Mouse (Mus musculus) C2C12 (cell line): ENCODE data around the gene Olfr169. TPM values are rescaled to one million over a fixed set of nuclear protein-coding genes. Genes with fewer than 3 reads are reported as not detected.
"Not testable (repeated sequence)": the region's sequence is repeated elsewhere in the genome, so short reads cannot be mapped to it uniquely, and the experiment has no call there.

Source experiments
- H3K27me3 ChIP-seq: one replicate; pipeline ENCODE4 v1.6.1; 2011; ENCODE audit not compliant: control insufficient read depth, insufficient read depth, insufficient read length
- H3K36me3 ChIP-seq: one replicate; pipeline ENCODE4 v1.6.1; 2011; ENCODE audit not compliant: control insufficient read depth, insufficient read depth
- H3K4me3 ChIP-seq: one replicate; pipeline ENCODE4 v1.5.1; 2011; ENCODE audit warnings: mild to moderate bottlenecking, control low read depth; ENCODE audit not compliant: poor library complexity, insufficient read depth, severe bottlenecking
- H3K79me2 ChIP-seq: one replicate; pipeline ENCODE4 v1.6.1; 2011; ENCODE audit not compliant: control insufficient read depth, insufficient read depth
- H3K79me3 ChIP-seq: one replicate; pipeline ENCODE4 v1.6.1; 2011; ENCODE audit warnings: low read depth, control low read depth
- H3ac ChIP-seq: one replicate; pipeline ENCODE3; 2011; ENCODE audit warnings: low read depth; ENCODE audit not compliant: control insufficient read depth, insufficient read length
- CEBPB ChIP-seq: IDR thresholded peaks from one replicate; pipeline ENCODE4 v1.6.1; 2011; ENCODE audit warnings: low read depth, mild to moderate bottlenecking, control low read depth, moderate library complexity
- CTCF ChIP-seq: IDR thresholded peaks from one replicate; pipeline ENCODE4 v1.5.1; 2011; ENCODE audit not compliant: control insufficient read depth, insufficient read depth, insufficient read length
- FOSL1 ChIP-seq: IDR thresholded peaks from one replicate; pipeline ENCODE4 v1.8.0; 2011; ENCODE audit warnings: mild to moderate bottlenecking, low read length; ENCODE audit not compliant: poor library complexity, insufficient read depth, severe bottlenecking
- MAX ChIP-seq: IDR thresholded peaks from one replicate; pipeline ENCODE4 v1.6.1; 2011; ENCODE audit warnings: mild to moderate bottlenecking, control low read depth
- MYOD1 ChIP-seq: IDR thresholded peaks from one replicate; pipeline ENCODE4 v1.6.1; 2011; ENCODE audit warnings: low read depth; ENCODE audit not compliant: control insufficient read depth, insufficient read length
- MYOG ChIP-seq: IDR thresholded peaks from one replicate; pipeline ENCODE4 v1.6.1; 2011; ENCODE audit not compliant: control insufficient read depth, insufficient read length; ENCODE audit errors: extremely low read depth
- USF1 ChIP-seq: IDR thresholded peaks from one replicate; pipeline ENCODE4 v1.6.1; 2011; ENCODE audit warnings: low read depth, mild to moderate bottlenecking, control low read depth, moderate library complexity
- long read RNA-seq, 2 experiments: library from polyadenylated mRNA; unstranded; transcript quantifications; one replicate each; pipeline ENCODE4 v2.0.0; 2019 to 2020
- polyA plus RNA-seq: library from polyadenylated mRNA; unstranded; fragments of >200 nt; fragmentation: generic; extraction: Trizol; gene quantifications from one replicate; pipeline ENCODE4 v1.2.1, GENCODE M21; 2012; ENCODE audit warnings: missing spikeins

Olfr169 gene
- not detected for polyA plus RNA-seq
- long read RNA-seq, experiment 1: 0 reads
- long read RNA-seq, experiment 2: 0 reads

- not testable (repeated sequence) for H3K36me3 ChIP-seq, H3K79me2 ChIP-seq, H3ac ChIP-seq, H3K27me3 ChIP-seq, H3K79me3 ChIP-seq, H3K4me3 ChIP-seq
Observed at GRCm38 (mm10) chr16:19571709-19572108, at the start of gene Olfr169. Olfr169 (minus strand) TSS chr16:19571809.

- not testable (repeated sequence) for H3ac ChIP-seq, H3K4me3 ChIP-seq, H3K36me3 ChIP-seq, H3K79me2 ChIP-seq, H3K27me3 ChIP-seq, H3K79me3 ChIP-seq
Observed at GRCm38 (mm10) chr16:19611782-19612181, 40.2 kb upstream of the Olfr169 start, which contains the start of gene Olfr170. Olfr170 (minus strand) TSS chr16:19611882.

- no peaks in the 10 kb centered on the region for H3K36me3 ChIP-seq
- no peaks in the 10 kb centered on the region for H3K79me2 ChIP-seq
- no peak overlapping the region for H3ac ChIP-seq
- H3K4me3 ChIP-seq: no peak overlapping the region
- H3K79me3 ChIP-seq: no peaks in the 10 kb centered on the region
- no peak for TF ChIP-seq MYOD1
- no peak for TF ChIP-seq USF1
- TF ChIP-seq CEBPB: no peak
- no peak for TF ChIP-seq MYOG
- TF ChIP-seq MAX: no peak
- no peak for TF ChIP-seq FOSL1
- H3K27me3 ChIP-seq: no peaks in the 10 kb centered on the region
Observed at GRCm38 (mm10) chr16:19603166-19603565, 31.6 kb upstream of the Olfr169 start.

DNA sequence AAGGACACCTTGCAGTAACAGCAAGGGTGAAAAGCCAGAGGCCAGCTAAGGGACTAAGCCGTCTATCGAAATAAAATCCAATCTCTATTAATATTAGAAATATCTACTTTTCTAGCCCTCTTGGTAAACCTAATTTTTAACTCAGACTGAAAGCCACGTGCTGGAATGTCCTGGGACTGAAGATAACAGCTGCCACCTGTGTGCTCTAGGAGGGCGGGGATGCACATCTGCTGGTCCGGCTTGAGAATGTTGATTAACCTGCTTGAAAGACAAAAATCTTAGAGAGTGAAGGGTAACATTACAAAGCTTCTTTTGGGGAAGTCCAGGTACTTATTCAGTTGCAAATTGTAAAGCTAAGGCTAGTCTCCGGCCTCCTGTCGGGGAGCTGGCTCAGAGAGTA is 18.2 kb downstream of the Olfr169 start:
- H3K27me3 ChIP-seq: not testable (repeated sequence)

GRCm38 (mm10) chr16:19552246-19552645 is 19.4 kb downstream of the Olfr169 start:
- H3K79me3 ChIP-seq, H3K4me3 ChIP-seq, H3ac ChIP-seq: not testable (repeated sequence)

More for the DNA sequence above, 18.2 kb downstream of the Olfr169 start:
- not testable (repeated sequence) for H3K79me3 ChIP-seq, H3K36me3 ChIP-seq, H3ac ChIP-seq, H3K4me3 ChIP-seq, H3K79me2 ChIP-seq

DNA sequence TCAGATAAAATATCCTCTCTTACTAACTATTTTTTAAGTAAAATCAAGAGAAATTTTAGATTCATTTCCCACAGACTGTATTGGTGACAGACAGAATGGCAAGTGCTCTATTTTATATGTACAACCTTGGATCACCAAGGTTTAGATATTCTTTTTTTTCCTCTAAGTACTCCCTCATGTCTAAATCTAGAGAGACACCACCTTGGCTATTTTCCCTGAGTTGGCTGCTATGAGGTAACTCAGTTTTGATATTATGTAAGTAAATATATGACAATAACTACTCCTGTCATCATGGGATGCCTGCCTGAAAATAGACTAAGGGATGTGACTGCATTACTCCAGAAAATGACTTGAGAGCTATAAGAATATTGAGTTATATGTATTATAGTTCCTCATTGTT is 36.2 kb downstream of the Olfr169 start, which contains the start of gene Olfr168:
Olfr168 (minus strand) TSS at position 101 of the 400 bp plus-strand sequence.
- H3K79me2 ChIP-seq: no peaks in the 10 kb centered on the region
- no peak within 1 kb of the TSS for H3ac ChIP-seq
- H3K79me3 ChIP-seq: no peaks in the 10 kb centered on the region
- TF ChIP-seq MAX: no peak
- no peaks in the 10 kb centered on the region for H3K36me3 ChIP-seq
- H3K27me3 ChIP-seq: no peaks in the 10 kb centered on the region
- no peak within 1 kb of the TSS for H3K4me3 ChIP-seq

More at GRCm38 (mm10) chr16:19552246-19552645, 19.4 kb downstream of the Olfr169 start:
- not testable (repeated sequence) for H3K27me3 ChIP-seq, H3K36me3 ChIP-seq, H3K79me2 ChIP-seq

- no peak within 1 kb of the TSS for H3ac ChIP-seq
- no peaks in the 10 kb centered on the region for H3K36me3 ChIP-seq
- TF ChIP-seq MYOG: no peak
- TF ChIP-seq MYOD1: no peak
- TF ChIP-seq FOSL1: no peak
- TF ChIP-seq MAX: no peak
- TF ChIP-seq CEBPB: no peak
- no peak for TF ChIP-seq CTCF
- TF ChIP-seq USF1: no peak
- no peaks in the 10 kb centered on the region for H3K79me2 ChIP-seq
- no peaks in the 10 kb centered on the region for H3K27me3 ChIP-seq
- H3K79me3 ChIP-seq: no peaks in the 10 kb centered on the region
- no peak within 1 kb of the TSS for H3K4me3 ChIP-seq
Observed at GRCm38 (mm10) chr16:19522166-19522565, 49.4 kb downstream of the Olfr169 start, which contains the start of gene Olfr167. Olfr167 (minus strand) TSS chr16:19522266.

Other genes with a start within 250 kb of the Olfr169 start
- gene Olfr165, start 148.7 kb downstream of the Olfr169 start, polyA plus RNA-seq: not detected
- gene Olfr166, start 88.1 kb downstream of the Olfr169 start, polyA plus RNA-seq: not detected
- gene Olfr167, start 49.5 kb downstream of the Olfr169 start, polyA plus RNA-seq: not detected
- not detected for gene Olfr168, start 36.3 kb downstream of the Olfr169 start, polyA plus RNA-seq
- not detected for gene Olfr170, start 40.1 kb upstream of the Olfr169 start, polyA plus RNA-seq
- gene Olfr171, start 58.1 kb upstream of the Olfr169 start, polyA plus RNA-seq: not detected
- not detected for gene Lamp3, start 134.6 kb upstream of the Olfr169 start, polyA plus RNA-seq
- gene B3gnt5, start 188.4 kb upstream of the Olfr169 start, polyA plus RNA-seq: 0.30 TPM